Mouse (Mus musculus): ENCODE data around the gene Atxn7l1. TPM values are rescaled to one million over a fixed set of nuclear protein-coding genes. Genes with fewer than 3 reads are reported as not detected.
A peak's percentile ranks its signal among the peaks of the same experiment; 100 is the strongest.
"Not testable (repeated sequence)": the region's sequence is repeated elsewhere in the genome, so short reads cannot be mapped to it uniquely, and the experiment has no call there.

The Atxn7l1 gene
- polyA plus RNA-seq, 1 experiment from 2014 or later: 18.7 TPM

DNA sequence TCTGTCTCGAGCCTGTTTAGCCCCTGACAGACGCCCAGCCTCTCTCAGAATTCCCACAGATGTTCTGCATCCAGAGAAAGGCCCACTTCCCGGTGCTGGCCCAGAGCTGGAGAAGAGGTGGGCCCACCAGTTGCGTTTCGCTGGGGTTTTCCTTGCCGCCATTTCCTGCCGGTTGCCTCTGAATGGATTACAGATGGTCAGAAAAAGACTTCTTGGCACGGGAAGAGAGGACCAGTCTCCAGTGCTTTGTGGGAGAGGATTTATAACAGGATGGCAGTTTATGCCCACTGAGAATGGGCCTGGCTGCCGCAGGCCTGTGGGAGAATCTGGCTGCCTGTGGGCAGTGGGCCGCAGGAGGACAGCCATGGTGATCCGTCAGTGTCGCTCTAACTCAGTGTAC lies 15.0 kb downstream of the Atxn7l1 start:
- H3K36me3 ChIP-seq (ENCODE audit: control insufficient read depth, insufficient read depth, low read length): no peaks in the 10 kb centered on the region
- no peak overlapping the region for H3K9ac ChIP-seq (ENCODE audit: low read depth, low read length)
- ATAC-seq: peak; percentile 81
- no peaks in the 10 kb centered on the region for H3K27me3 ChIP-seq (replicated peaks; ENCODE audit: control insufficient read depth, insufficient read depth, low read length)
- H3K4me2 ChIP-seq (ENCODE audit: low read length): peak overlapping the region; percentile 25
- H3K4me3 ChIP-seq (ENCODE audit: low read length): no peak overlapping the region
- no peaks in the 10 kb centered on the region for H3K9me3 ChIP-seq (ENCODE audit: control insufficient read depth, low read length)
- 22% methylated on average over 12 of the region's 12 CpGs for WGBS
- peak overlapping the region; percentile 70 for H3K27ac ChIP-seq (ENCODE audit: low read depth, low read length)
- H3K4me1 ChIP-seq (ENCODE audit: control insufficient read depth, insufficient read depth, low read depth, low read length): peaks cover 7% of the 10 kb centered on the region

DNA sequence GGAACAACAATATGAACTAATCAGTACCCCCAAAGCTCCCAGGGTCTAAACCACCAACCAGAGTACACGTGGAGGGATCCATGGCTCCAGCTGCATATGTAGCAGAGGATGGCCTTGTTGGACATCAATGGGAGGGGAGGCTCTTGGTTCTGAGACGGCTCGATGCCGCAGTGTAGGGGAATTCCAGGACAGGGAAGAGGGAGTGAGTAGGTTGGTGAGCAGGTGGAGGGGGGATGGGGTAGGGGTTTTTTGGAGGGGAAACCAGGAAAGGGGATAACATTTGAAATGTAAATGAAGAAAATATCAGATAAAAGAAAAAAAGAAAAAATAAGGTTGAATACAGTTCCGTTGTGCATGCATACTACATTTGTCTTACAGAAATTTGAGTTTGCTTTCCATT lies 16.5 kb downstream of the Atxn7l1 start:
- not testable (repeated sequence) for H3K36me3 ChIP-seq (ENCODE audit: control insufficient read depth, insufficient read depth, low read length); H3K27ac ChIP-seq (ENCODE audit: low read depth, low read length); H3K4me1 ChIP-seq (ENCODE audit: control insufficient read depth, insufficient read depth, low read depth, low read length); H3K4me2 ChIP-seq (ENCODE audit: low read length); H3K9ac ChIP-seq (ENCODE audit: low read depth, low read length); H3K9me3 ChIP-seq (ENCODE audit: control insufficient read depth, low read length); ATAC-seq; H3K4me3 ChIP-seq (ENCODE audit: low read length); H3K27me3 ChIP-seq (replicated peaks; ENCODE audit: control insufficient read depth, insufficient read depth, low read length)
- WGBS: 93% methylated on average over 5 of the region's 5 CpGs

DNA sequence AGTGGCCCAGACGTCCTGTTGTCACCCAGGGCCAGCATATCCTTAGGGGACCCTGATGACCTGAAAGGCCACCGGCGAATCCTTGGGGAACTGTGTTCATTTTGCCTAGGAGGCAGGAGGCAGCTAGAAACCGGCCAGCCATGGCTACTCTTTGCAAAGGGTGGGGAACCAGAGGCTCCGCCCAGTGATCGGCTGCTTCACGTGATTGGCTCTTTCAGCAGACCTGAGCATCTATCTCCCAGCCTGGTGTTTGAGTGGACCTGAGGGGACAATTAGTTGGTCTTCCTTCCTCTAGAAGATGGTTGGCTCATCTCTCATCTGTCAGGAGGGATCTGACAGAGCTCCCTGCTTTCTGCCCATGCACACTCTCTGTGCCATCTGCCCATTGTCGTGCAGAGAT lies 19.2 kb downstream of the Atxn7l1 start:
- no peak for ATAC-seq
- Histone ChIP-seq H3K36me3 (ENCODE audit: control insufficient read depth, insufficient read depth, low read length) (no peaks in the 10 kb centered on the region), H3K9me3 (ENCODE audit: control insufficient read depth, low read length) (no peaks in the 10 kb centered on the region), H3K4me3 (ENCODE audit: low read length) (no peak overlapping the region), H3K27me3 (replicated peaks; ENCODE audit: control insufficient read depth, insufficient read depth, low read length) (no peaks in the 10 kb centered on the region), H3K4me2 (ENCODE audit: low read length) (no peak overlapping the region), H3K27ac (ENCODE audit: low read depth, low read length) (no peak overlapping the region), H3K4me1 (ENCODE audit: control insufficient read depth, insufficient read depth, low read depth, low read length) (peaks cover 6% of the 10 kb centered on the region), H3K9ac (ENCODE audit: low read depth, low read length) (no peak overlapping the region)
- 60% methylated on average over 8 of the region's 8 CpGs for WGBS

DNA sequence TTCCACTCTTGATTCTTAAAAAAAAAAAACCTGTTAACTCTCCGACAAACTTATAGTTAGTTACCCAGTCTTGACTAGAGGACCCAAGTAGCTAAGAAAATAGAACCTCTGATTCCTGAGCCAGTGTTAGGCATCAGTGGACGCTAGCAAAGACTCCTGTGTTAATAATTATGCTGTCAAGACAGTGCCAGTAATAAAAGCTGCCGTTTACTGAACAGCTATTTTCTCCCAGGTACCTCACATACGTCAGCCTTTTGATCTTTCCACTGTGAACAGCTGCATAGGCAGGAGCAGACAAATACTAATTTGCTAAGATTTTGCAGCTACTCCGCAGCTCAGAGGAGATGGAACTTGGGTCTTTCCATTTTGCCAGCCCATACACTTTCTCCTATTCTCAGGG lies 20.1 kb downstream of the Atxn7l1 start:
- no peak overlapping the region for H3K27ac ChIP-seq (ENCODE audit: low read depth, low read length)
- no peaks in the 10 kb centered on the region for H3K27me3 ChIP-seq (replicated peaks; ENCODE audit: control insufficient read depth, insufficient read depth, low read length)
- H3K4me3 ChIP-seq (ENCODE audit: low read length): no peak overlapping the region
- no peaks in the 10 kb centered on the region for H3K9me3 ChIP-seq (ENCODE audit: control insufficient read depth, low read length)
- H3K36me3 ChIP-seq (ENCODE audit: control insufficient read depth, insufficient read depth, low read length): no peaks in the 10 kb centered on the region
- no peak overlapping the region for H3K9ac ChIP-seq (ENCODE audit: low read depth, low read length)
- H3K4me1 ChIP-seq (ENCODE audit: control insufficient read depth, insufficient read depth, low read depth, low read length): peaks cover 4% of the 10 kb centered on the region
- H3K4me2 ChIP-seq (ENCODE audit: low read length): no peak overlapping the region
- WGBS: 81% methylated on average over 5 of the region's 5 CpGs
- no peak for ATAC-seq

DNA sequence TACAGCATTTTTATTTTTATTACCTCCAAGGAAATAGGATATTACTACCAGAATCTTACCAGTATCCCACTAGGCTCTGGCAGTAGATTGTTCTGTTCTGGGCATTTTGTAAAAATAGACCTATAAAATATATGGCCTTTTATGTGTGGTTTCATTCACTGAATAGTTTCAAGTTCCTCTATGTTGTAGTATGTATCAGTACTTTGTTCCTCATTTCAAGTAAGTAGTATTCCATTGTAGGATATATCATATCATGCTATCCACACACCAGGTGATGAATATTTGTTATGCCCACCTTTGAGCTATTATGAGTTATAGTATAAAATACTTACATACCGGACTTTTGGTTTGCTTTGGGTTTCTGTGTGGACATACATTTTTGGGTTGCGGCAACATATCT lies 21.0 kb downstream of the Atxn7l1 start:
- H3K27ac ChIP-seq (ENCODE audit: low read depth, low read length): no peak overlapping the region
- H3K4me2 ChIP-seq (ENCODE audit: low read length): no peak overlapping the region
- WGBS: 100% methylated on average over 2 of the region's 2 CpGs
- no peak for ATAC-seq
- H3K9me3 ChIP-seq (ENCODE audit: control insufficient read depth, low read length): no peaks in the 10 kb centered on the region
- H3K27me3 ChIP-seq (replicated peaks; ENCODE audit: control insufficient read depth, insufficient read depth, low read length): no peaks in the 10 kb centered on the region
- no peak overlapping the region for H3K4me3 ChIP-seq (ENCODE audit: low read length)
- H3K36me3 ChIP-seq (ENCODE audit: control insufficient read depth, insufficient read depth, low read length): no peaks in the 10 kb centered on the region
- peaks cover under 1% of the 10 kb centered on the region; the same call in 1 of the 2 replicates for H3K4me1 ChIP-seq (ENCODE audit: control insufficient read depth, insufficient read depth, low read depth, low read length)
- H3K9ac ChIP-seq (ENCODE audit: low read depth, low read length): no peak overlapping the region

DNA sequence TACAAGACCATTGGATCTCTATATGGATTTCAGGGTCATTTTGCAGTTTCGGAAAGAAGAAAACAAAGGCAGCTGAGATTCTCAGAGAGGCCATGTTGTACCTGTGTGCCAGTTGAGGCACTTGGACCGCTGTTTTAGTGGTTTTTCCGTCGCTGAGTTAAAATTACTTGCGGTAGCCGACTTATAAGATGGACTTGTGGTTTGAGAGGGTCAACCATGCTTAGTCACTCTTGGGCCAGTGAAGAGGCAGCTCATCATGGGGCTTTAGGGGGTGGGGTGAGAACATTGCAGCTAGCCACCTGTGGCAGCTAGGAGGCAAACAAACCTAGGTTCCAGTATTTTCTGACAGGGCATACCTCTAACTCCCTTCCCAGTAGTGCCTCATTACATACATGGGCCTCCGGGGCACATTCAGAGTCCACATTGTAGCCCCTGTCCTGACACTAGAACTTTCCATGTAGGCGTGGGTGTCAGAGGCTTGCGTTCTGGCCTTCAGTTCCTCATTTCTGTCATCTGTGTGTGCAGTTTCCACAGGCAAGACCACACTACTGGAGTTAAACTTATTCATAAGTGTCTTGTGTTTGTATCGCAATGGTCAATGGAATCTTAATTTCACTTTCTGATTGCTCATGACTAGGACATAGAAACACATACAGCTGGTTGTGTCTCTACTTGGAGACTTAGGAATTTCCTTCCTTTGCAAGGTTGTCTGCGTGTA lies 22.4 kb downstream of the Atxn7l1 start:
- Histone ChIP-seq H3K9ac (ENCODE audit: low read depth, low read length) (no peak overlapping the region), H3K4me2 (ENCODE audit: low read length) (no peak overlapping the region), H3K9me3 (ENCODE audit: control insufficient read depth, low read length) (no peaks in the 10 kb centered on the region), H3K27me3 (replicated peaks; ENCODE audit: control insufficient read depth, insufficient read depth, low read length) (no peaks in the 10 kb centered on the region), H3K27ac (ENCODE audit: low read depth, low read length) (no peak overlapping the region), H3K4me1 (ENCODE audit: control insufficient read depth, insufficient read depth, low read depth, low read length) (peaks cover 3% of the 10 kb centered on the region; the same call in 1 of the 2 replicates), H3K36me3 (ENCODE audit: control insufficient read depth, insufficient read depth, low read length) (no peaks in the 10 kb centered on the region), H3K4me3 (ENCODE audit: low read length) (no peak overlapping the region)
- WGBS: 95% methylated on average over 11 of the region's 11 CpGs
- no peak for ATAC-seq

DNA sequence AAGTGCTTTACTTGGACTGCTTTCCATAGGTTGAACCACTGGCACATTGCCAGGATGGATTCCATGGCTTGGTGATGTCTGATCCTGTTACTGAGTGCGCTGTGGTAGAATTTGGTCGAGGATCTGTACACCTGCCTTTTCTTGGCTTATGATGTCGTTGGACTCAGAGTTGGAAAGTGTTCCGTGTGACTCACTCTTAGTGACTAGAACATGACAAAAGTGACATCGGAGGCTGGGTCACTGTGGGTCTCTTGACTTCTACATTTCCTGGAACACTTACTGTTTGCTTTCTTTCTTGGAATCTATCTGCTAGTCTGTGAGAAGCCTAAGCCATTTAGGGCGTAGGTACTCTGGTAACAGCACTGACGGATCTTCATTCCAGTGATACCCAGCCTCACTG lies 23.3 kb downstream of the Atxn7l1 start:
- Histone ChIP-seq H3K36me3 (ENCODE audit: control insufficient read depth, insufficient read depth, low read length) (no peaks in the 10 kb centered on the region), H3K4me1 (ENCODE audit: control insufficient read depth, insufficient read depth, low read depth, low read length) (peaks cover 8% of the 10 kb centered on the region), H3K27ac (ENCODE audit: low read depth, low read length) (no peak overlapping the region), H3K4me3 (ENCODE audit: low read length) (no peak overlapping the region), H3K27me3 (replicated peaks; ENCODE audit: control insufficient read depth, insufficient read depth, low read length) (no peaks in the 10 kb centered on the region), H3K4me2 (ENCODE audit: low read length) (no peak overlapping the region), H3K9me3 (ENCODE audit: control insufficient read depth, low read length) (no peaks in the 10 kb centered on the region), H3K9ac (ENCODE audit: low read depth, low read length) (no peak overlapping the region)
- ATAC-seq: no peak
- 91% methylated on average over 7 of the region's 7 CpGs for WGBS

DNA sequence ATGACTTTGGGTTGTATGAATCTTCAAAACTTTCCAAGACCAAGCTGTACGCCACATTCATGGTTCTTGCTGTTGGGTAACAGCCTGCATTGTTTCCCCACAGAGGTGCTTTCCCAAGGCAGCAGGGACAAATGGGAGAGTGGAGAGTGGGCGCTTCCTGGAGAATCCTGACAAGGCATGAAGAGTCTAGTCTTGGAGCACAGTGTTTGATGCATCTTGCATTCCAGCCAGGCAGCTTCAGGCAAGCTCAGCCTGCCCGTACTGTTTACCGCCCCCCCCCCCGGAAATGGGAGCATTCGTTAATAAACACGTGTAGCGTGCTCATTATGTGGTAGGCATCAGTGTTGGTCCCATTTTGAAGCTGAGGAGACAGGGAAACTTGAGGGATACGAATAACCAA lies 25.4 kb downstream of the Atxn7l1 start:
- no peak for ATAC-seq
- 84% methylated on average over 9 of the region's 9 CpGs for WGBS
- H3K4me2 ChIP-seq (ENCODE audit: low read length): no peak overlapping the region
- H3K4me3 ChIP-seq (ENCODE audit: low read length): no peak overlapping the region
- no peaks in the 10 kb centered on the region for H3K9me3 ChIP-seq (ENCODE audit: control insufficient read depth, low read length)
- H3K27ac ChIP-seq (ENCODE audit: low read depth, low read length): no peak overlapping the region
- peaks cover 15% of the 10 kb centered on the region for H3K4me1 ChIP-seq (ENCODE audit: control insufficient read depth, insufficient read depth, low read depth, low read length)
- no peaks in the 10 kb centered on the region for H3K27me3 ChIP-seq (replicated peaks; ENCODE audit: control insufficient read depth, insufficient read depth, low read length)
- H3K36me3 ChIP-seq (ENCODE audit: control insufficient read depth, insufficient read depth, low read length): no peaks in the 10 kb centered on the region
- no peak overlapping the region for H3K9ac ChIP-seq (ENCODE audit: low read depth, low read length)

DNA sequence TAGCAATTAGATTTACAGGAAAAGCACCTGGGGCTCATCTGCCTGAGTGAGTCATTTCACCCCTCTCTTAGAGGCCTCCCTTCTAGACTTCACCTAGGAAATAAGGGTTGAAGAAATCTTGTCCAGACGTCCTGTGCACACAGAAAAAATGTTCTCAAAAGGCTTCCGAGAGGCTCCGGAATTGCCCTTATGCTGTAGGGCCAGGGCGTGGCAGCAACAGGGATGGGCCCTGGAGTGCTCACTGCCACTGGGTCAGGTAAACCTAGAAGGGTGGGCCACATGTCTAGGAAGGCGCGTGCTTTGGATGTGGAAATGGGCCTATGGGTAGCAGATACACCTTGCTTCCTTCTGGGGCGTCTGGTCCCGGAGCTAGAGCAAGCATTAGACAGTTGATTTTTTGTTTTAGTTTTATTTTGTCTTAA lies 26.2 kb downstream of the Atxn7l1 start:
- Histone ChIP-seq H3K4me3 (ENCODE audit: low read length) (no peak overlapping the region), H3K27ac (ENCODE audit: low read depth, low read length) (no peak overlapping the region), H3K36me3 (ENCODE audit: control insufficient read depth, insufficient read depth, low read length) (no peaks in the 10 kb centered on the region), H3K9ac (ENCODE audit: low read depth, low read length) (no peak overlapping the region), H3K9me3 (ENCODE audit: control insufficient read depth, low read length) (no peaks in the 10 kb centered on the region), H3K4me1 (ENCODE audit: control insufficient read depth, insufficient read depth, low read depth, low read length) (peaks cover 15% of the 10 kb centered on the region), H3K4me2 (ENCODE audit: low read length) (no peak overlapping the region), H3K27me3 (replicated peaks; ENCODE audit: control insufficient read depth, insufficient read depth, low read length) (no peaks in the 10 kb centered on the region)
- 87% methylated on average over 8 of the region's 8 CpGs for WGBS
- ATAC-seq: no peak

Data from hindbrain, embryonic 16.5 days (tissue).